Mouse (Mus musculus): ENCODE results near the gene Thy1.

- TF ChIP-seq CTCF (IDR thresholded peaks at IDR 0.05; ENCODE audit: control insufficient read depth, insufficient read depth, low read length) (no peak), POLR2A (IDR thresholded peaks at IDR 0.05; ENCODE audit: borderline replicate concordance, control insufficient read depth, low read depth, low read length) (no peak)
Measured at GRCm38 (mm10) chr9:44045158-44045883, 2.1 kb downstream of the Thy1 start.
